Mouse (Mus musculus): Measurements from ENCODE around the gene Pdf. TPM values are rescaled to one million over a fixed set of nuclear protein-coding genes. Genes with fewer than 3 reads are reported as not detected.

Pdf gene
- total and polyA plus RNA-seq, 3 experiments = 36.0 to 43.6 TPM; not detected in 1

- peak; percentile 86 for DNase-seq (ENCODE audit: low read depth, low spot score)
- Histone ChIP-seq H3K4me3 (ENCODE audit: control insufficient read depth in 1 of 2, insufficient read depth in 1 of 2, low read depth in 2 of 2, low read length in 2 of 2) (no peak within 1 kb of the TSS), H3K79me2 (ENCODE audit: control insufficient read depth, insufficient read depth, low read length, poor library complexity) (no peaks in the 10 kb centered on the region), H3K27me3 (ENCODE audit: control insufficient read depth in 1 of 2, insufficient read depth in 2 of 2, low read length in 2 of 2) (no peaks in the 10 kb centered on the region), H3K9me3 (replicated peaks; ENCODE audit: insufficient read depth, low read length) (no peaks in the 10 kb centered on the region), H3K4me1 (ENCODE audit: control insufficient read depth in 1 of 2, insufficient read depth in 2 of 2, low read length in 2 of 2) (no peaks in the 10 kb centered on the region), H3K27ac (ENCODE audit: control insufficient read depth, low read depth, low read length) (no peak within 1 kb of the TSS), H3K36me3 (ENCODE audit: control insufficient read depth in 1 of 2, insufficient read depth in 2 of 2, low read length in 2 of 2) (no peaks in the 10 kb centered on the region), H3K9ac (ENCODE audit: control insufficient read depth, low read depth, low read length, poor library complexity, severe bottlenecking) (no peak within 1 kb of the TSS)
- no peak for TF ChIP-seq TBP (IDR thresholded peaks at IDR 0.05; ENCODE audit: low read depth, low read length)
- no peak for TF ChIP-seq CHD2 (IDR thresholded peaks at IDR 0.05; ENCODE audit: low read length)
Observed at GRCm38 (mm10) chr8:107065511-107066496, 17.4 kb upstream of the Pdf start, which contains the start of gene Tmed6. Gene Tmed6 (minus strand): TSS chr8:107065644.

GRCm38 (mm10) chr8:107062613-107063012 lies 14.2 kb upstream of the Pdf start:
- H3K4me1 ChIP-seq (ENCODE audit: control insufficient read depth in 1 of 2, insufficient read depth in 2 of 2, low read length in 2 of 2) = peaks cover 0 to 10% of the 10 kb centered on the region in 2 experiments; a peak in 2 of 4 replicates
- peaks cover 11% of the 10 kb centered on the region for H3K79me2 ChIP-seq (ENCODE audit: control insufficient read depth, insufficient read depth, low read length, poor library complexity)
- H3K27me3 ChIP-seq (ENCODE audit: control insufficient read depth in 1 of 2, insufficient read depth in 2 of 2, low read length in 2 of 2) = no peaks in the 10 kb centered on the region
- H3K27ac ChIP-seq (ENCODE audit: control insufficient read depth, low read depth, low read length) = no peak overlapping the region
- H3K4me3 ChIP-seq (ENCODE audit: control insufficient read depth in 1 of 2, insufficient read depth in 1 of 2, low read depth in 2 of 2, low read length in 2 of 2) = no peak overlapping the region
- no peaks in the 10 kb centered on the region for H3K9me3 ChIP-seq (replicated peaks; ENCODE audit: insufficient read depth, low read length)
- no peak for TF ChIP-seq RCOR1 (IDR thresholded peaks at IDR 0.05; ENCODE audit: low read depth, low read length)
- TF ChIP-seq POLR2A (IDR thresholded peaks at IDR 0.05; ENCODE audit: control insufficient read depth in 1 of 2, insufficient read depth in 1 of 2, low read depth in 1 of 2, low read length in 2 of 2, poor library complexity in 1 of 2) = no peak
- no peak for TF ChIP-seq GATA1 (IDR thresholded peaks at IDR 0.05; ENCODE audit: low read depth, low read length)
- no peak for TF ChIP-seq MAZ (IDR thresholded peaks at IDR 0.05; ENCODE audit: low read depth, low read length)
- TF ChIP-seq USF2 (IDR thresholded peaks at IDR 0.05; ENCODE audit: borderline replicate concordance in 1 of 2, insufficient read depth in 1 of 2, low read depth in 1 of 2, low read length in 2 of 2) = no peak
- TF ChIP-seq TCF12 (IDR thresholded peaks at IDR 0.05; ENCODE audit: low read depth, low read length) = no peak
- no peak for TF ChIP-seq ZNF384 (IDR thresholded peaks at IDR 0.05; ENCODE audit: low read depth, low read length)
- no peak for TF ChIP-seq HCFC1 (IDR thresholded peaks at IDR 0.05; ENCODE audit: low read depth, low read length)
- TF ChIP-seq UBTF (IDR thresholded peaks at IDR 0.05; ENCODE audit: borderline replicate concordance, insufficient read depth, low read depth, low read length) = no peak
- TF ChIP-seq BHLHE40 (IDR thresholded peaks at IDR 0.05; ENCODE audit: borderline replicate concordance, low read depth, low read length) = no peak
- no peak for TF ChIP-seq USF1 (IDR thresholded peaks at IDR 0.05; ENCODE audit: low read depth, low read length)
- no peak for TF ChIP-seq MAFK (IDR thresholded peaks at IDR 0.05; ENCODE audit: borderline replicate concordance, low read depth, low read length)
- no peak for TF ChIP-seq NELFE (IDR thresholded peaks at IDR 0.05; ENCODE audit: low read depth, low read length)
- no peak for TF ChIP-seq MAX (IDR thresholded peaks at IDR 0.05; ENCODE audit: low read length)
- no peak for TF ChIP-seq POLR2AphosphoS5 (IDR thresholded peaks at IDR 0.05; ENCODE audit: borderline replicate concordance, low read depth, low read length)
- TF ChIP-seq CHD2 (IDR thresholded peaks at IDR 0.05; ENCODE audit: low read length) = no peak
- TF ChIP-seq POLR2AphosphoS2 (IDR thresholded peaks at IDR 0.05; ENCODE audit: low read length) = no peak
- H3K9ac ChIP-seq (ENCODE audit: control insufficient read depth, low read depth, low read length, poor library complexity, severe bottlenecking) = no peak overlapping the region
- no peak for DNase-seq (ENCODE audit: low read depth, low spot score)
- peaks cover 3 to 15% of the 10 kb centered on the region in 2 experiments; a peak in 3 of 4 replicates for H3K36me3 ChIP-seq (ENCODE audit: control insufficient read depth in 1 of 2, insufficient read depth in 2 of 2, low read length in 2 of 2)

Data from MEL (cell line).